Mouse (Mus musculus): ENCODE measurements at regions not wholly inside any gene's neighbourhood (a gene's known extent, or its start where the extent isn't known, plus 50 kb on each side); places are given as distances from the start of the nearest gene placed in this dataset.

DNA sequence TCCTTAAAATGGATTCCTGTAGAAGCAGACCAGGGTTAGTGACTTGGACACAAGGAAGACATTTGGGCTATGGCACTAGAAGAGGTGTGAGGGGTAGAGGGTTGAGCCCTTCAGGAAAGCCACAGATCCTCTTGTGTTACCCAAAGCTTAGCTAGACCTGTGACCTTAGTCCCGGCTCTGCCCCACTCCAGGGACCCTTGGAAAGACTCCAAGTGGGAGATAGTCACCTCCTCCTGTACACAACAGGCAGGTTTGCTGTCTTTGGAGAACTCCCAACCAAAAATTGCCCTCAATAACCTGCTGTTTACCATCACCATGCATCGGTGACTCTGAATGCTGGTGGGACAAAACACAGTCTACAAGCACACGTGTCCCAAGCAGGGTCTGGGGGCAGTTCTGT lies 164.5 kb downstream of the Gadd45g start:
- TF ChIP-seq POLR2A (IDR thresholded peaks at IDR 0.05; ENCODE audit: low read depth, low read length) (no peak), CTCF (IDR thresholded peaks at IDR 0.05; ENCODE audit: extremely low read depth, insufficient read depth, insufficient read length, insufficient replicate concordance) (no peak)

Data from spleen, adult 2 months (tissue).